Mouse (Mus musculus): Measurements from ENCODE around the gene Arcn1. TPM values are rescaled to one million over a fixed set of nuclear protein-coding genes. Genes with fewer than 3 reads are reported as not detected.

Gene Arcn1
- polyA plus RNA-seq, 1 experiment = 18.1 TPM

DNA sequence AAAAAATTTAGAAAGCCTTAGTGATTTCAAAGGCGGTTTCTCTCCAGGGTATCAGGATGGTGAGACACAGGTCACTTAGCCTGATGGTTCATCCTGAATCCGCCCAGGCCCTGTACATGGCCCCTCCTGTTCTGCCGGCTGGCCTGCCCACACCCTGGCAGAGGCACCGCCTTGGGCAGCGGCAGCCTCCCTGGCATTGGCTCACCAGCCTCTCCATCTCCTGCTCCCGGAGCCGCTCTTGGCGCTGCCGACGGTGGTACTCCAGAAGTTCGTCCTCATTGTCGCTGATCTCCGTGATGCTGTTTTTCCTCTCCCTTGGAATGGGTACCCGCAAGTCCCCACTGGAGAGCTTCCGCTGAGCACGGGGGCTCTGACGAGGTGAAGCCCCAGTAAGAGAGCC lies 52.5 kb downstream of the Arcn1 start:
- no peaks in the 10 kb centered on the region for H3K36me3 ChIP-seq (ENCODE audit: control insufficient read depth, insufficient read depth, low read length)
- WGBS = 92% methylated on average over 17 of the region's 17 CpGs
- no peak overlapping the region for H3K4me3 ChIP-seq (ENCODE audit: extremely low read depth, insufficient read depth, insufficient read length)
- H3K27ac ChIP-seq (ENCODE audit: insufficient read depth, low read length) = no peak overlapping the region
- TF ChIP-seq POLR2A (IDR thresholded peaks at IDR 0.05; ENCODE audit: low read depth, low read length) (no peak), CTCF (IDR thresholded peaks at IDR 0.05; ENCODE audit: extremely low read depth, insufficient read depth, insufficient read length, insufficient replicate concordance) (no peak)
- no peak for DNase-seq (ENCODE audit: low read depth in 1 of 2, low spot score in 2 of 2)
- H3K27me3 ChIP-seq (ENCODE audit: control insufficient read depth, insufficient read depth, low read length) = no peaks in the 10 kb centered on the region
- no peaks in the 10 kb centered on the region for H3K4me1 ChIP-seq (ENCODE audit: control insufficient read depth, insufficient read depth, insufficient read length)

DNA sequence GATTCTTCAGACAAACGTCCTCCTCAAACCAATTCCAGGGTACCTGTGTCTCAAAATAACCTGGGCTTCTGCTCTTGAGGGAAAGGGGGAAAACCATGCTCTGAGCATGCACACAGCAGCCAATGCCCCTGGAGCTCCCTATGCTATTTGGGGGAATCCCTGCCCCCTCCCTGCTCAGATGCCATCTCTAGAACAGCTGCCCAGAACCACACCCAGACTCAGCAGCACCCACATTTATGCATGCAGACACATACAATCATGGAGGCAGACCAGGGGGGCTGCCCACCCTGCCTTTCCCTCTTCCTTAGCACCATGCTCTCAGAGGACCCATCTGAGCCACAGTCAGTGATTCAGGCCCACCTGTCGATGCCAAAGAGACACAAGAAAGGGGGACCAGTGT lies 54.1 kb downstream of the Arcn1 start:
- no peak for TF ChIP-seq CTCF (IDR thresholded peaks at IDR 0.05; ENCODE audit: extremely low read depth, insufficient read depth, insufficient read length, insufficient replicate concordance)
- no peak for TF ChIP-seq POLR2A (IDR thresholded peaks at IDR 0.05; ENCODE audit: low read depth, low read length)
- no peak overlapping the region for H3K4me3 ChIP-seq (ENCODE audit: extremely low read depth, insufficient read depth, insufficient read length)
- H3K27ac ChIP-seq (ENCODE audit: insufficient read depth, low read length) = no peak overlapping the region
- 67% methylated on average over 2 of the region's 2 CpGs for WGBS
- DNase-seq (ENCODE audit: low read depth in 1 of 2, low spot score in 2 of 2) = no peak
- H3K27me3 ChIP-seq (ENCODE audit: control insufficient read depth, insufficient read depth, low read length) = no peaks in the 10 kb centered on the region
- H3K4me1 ChIP-seq (ENCODE audit: control insufficient read depth, insufficient read depth, insufficient read length) = no peaks in the 10 kb centered on the region
- no peaks in the 10 kb centered on the region for H3K36me3 ChIP-seq (ENCODE audit: control insufficient read depth, insufficient read depth, low read length)

DNA sequence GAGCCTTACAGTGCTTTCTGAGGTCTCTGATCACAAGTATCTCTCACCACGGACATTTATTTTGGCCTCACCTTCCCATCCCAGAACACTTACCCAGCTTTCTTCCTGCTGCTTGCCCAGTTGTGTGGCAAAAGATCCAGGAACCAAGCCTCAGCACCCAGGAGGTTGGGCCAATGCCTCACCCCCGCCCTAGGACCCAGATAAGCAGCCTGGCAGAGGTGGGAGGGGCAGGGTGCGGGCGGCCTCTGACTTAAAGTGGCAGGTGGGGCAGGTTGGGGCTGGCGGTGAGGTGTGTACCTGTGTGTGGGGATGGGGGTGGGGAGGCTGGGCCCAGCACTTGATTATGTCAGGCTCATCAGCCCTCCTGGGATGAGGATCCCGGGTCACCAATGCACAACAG lies 54.6 kb downstream of the Arcn1 start:
- H3K4me1 ChIP-seq (ENCODE audit: control insufficient read depth, insufficient read depth, insufficient read length) = peaks cover 4% of the 10 kb centered on the region
- WGBS = 89% methylated on average over 6 of the region's 6 CpGs
- no peaks in the 10 kb centered on the region for H3K36me3 ChIP-seq (ENCODE audit: control insufficient read depth, insufficient read depth, low read length)
- no peaks in the 10 kb centered on the region for H3K27me3 ChIP-seq (ENCODE audit: control insufficient read depth, insufficient read depth, low read length)
- no peak for DNase-seq (ENCODE audit: low read depth in 1 of 2, low spot score in 2 of 2)
- no peak overlapping the region for H3K27ac ChIP-seq (ENCODE audit: insufficient read depth, low read length)
- TF ChIP-seq CTCF (IDR thresholded peaks at IDR 0.05; ENCODE audit: extremely low read depth, insufficient read depth, insufficient read length, insufficient replicate concordance) (no peak), POLR2A (IDR thresholded peaks at IDR 0.05; ENCODE audit: low read depth, low read length) (no peak)
- no peak overlapping the region for H3K4me3 ChIP-seq (ENCODE audit: extremely low read depth, insufficient read depth, insufficient read length)

DNA sequence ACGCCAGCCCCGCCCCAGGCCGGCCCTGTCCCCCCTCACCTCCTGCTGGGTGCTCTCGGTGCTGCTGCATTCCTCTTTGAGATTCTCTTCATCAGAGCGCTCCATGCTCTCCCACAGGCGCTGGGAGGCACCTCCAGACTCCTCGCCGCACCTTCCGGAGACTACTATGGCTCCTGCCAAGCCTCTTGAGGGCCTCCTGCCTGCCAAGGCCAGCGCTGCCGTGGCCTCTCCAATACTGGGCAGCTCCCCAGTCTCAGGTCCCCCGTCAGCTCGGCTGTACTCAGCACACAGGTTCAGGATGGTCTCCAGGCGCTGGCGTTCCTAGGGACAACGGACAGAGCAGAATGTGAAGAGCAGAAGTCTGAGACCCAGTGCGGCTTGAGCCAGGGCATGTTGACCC lies 56.0 kb downstream of the Arcn1 start:
- Histone ChIP-seq H3K27ac (ENCODE audit: insufficient read depth, low read length) (no peak overlapping the region), H3K4me1 (ENCODE audit: control insufficient read depth, insufficient read depth, insufficient read length) (peaks cover 4% of the 10 kb centered on the region), H3K4me3 (ENCODE audit: extremely low read depth, insufficient read depth, insufficient read length) (no peak overlapping the region), H3K27me3 (ENCODE audit: control insufficient read depth, insufficient read depth, low read length) (no peaks in the 10 kb centered on the region), H3K36me3 (ENCODE audit: control insufficient read depth, insufficient read depth, low read length) (no peaks in the 10 kb centered on the region)
- 96% methylated on average over 17 of the region's 17 CpGs for WGBS
- no peak for DNase-seq (ENCODE audit: low read depth in 1 of 2, low spot score in 2 of 2)
- TF ChIP-seq CTCF (IDR thresholded peaks at IDR 0.05; ENCODE audit: extremely low read depth, insufficient read depth, insufficient read length, insufficient replicate concordance) = no peak
- no peak for TF ChIP-seq POLR2A (IDR thresholded peaks at IDR 0.05; ENCODE audit: low read depth, low read length)

DNA sequence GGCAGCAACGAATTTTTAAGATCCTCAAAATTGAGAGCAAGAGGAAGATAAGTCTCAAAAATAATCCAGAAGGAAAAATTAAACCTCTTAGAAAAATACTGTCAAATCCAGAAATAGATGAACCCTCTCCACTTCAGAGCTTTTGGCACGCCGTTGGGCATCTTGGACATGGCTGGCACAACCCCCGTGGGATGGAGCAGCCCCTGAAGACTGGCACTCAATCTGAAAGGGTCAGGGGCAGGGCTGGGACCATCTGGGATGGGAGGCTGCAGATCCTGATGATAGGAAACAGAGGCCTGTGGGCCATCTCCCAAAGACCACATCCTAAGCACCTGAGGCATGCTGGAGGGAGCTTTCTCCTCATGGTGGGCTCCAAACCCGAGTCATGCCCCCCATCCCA lies 57.4 kb downstream of the Arcn1 start:
- TF ChIP-seq POLR2A (IDR thresholded peaks at IDR 0.05; ENCODE audit: low read depth, low read length) (no peak), CTCF (IDR thresholded peaks at IDR 0.05; ENCODE audit: extremely low read depth, insufficient read depth, insufficient read length, insufficient replicate concordance) (no peak)
- Histone ChIP-seq H3K27ac (ENCODE audit: insufficient read depth, low read length) (no peak overlapping the region), H3K27me3 (ENCODE audit: control insufficient read depth, insufficient read depth, low read length) (no peaks in the 10 kb centered on the region), H3K4me3 (ENCODE audit: extremely low read depth, insufficient read depth, insufficient read length) (no peak overlapping the region), H3K4me1 (ENCODE audit: control insufficient read depth, insufficient read depth, insufficient read length) (peaks cover 4% of the 10 kb centered on the region), H3K36me3 (ENCODE audit: control insufficient read depth, insufficient read depth, low read length) (no peaks in the 10 kb centered on the region)
- no peak for DNase-seq (ENCODE audit: low read depth in 1 of 2, low spot score in 2 of 2)
- WGBS = 73% methylated on average over 5 of the region's 5 CpGs

DNA sequence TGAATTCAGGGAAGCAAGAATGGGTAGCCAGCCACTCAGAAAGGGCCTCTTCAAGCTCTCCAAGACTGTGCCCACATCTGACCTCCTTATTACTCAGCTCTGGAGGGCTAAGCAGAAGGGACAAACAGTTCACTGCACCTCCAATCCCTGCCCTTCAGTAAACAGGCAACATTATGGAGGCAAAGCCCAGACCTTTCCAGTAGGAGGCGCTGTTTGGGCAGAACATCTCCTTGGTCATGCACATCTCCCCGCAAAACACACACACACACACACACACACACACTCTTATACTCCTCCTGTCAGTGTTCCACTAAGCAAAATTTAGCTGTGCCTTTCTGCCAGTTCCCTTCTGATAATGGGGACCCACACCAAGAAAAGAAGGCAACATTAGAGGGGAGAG lies 58.0 kb downstream of the Arcn1 start:
- TF ChIP-seq POLR2A (IDR thresholded peaks at IDR 0.05; ENCODE audit: low read depth, low read length) = no peak
- TF ChIP-seq CTCF (IDR thresholded peaks at IDR 0.05; ENCODE audit: extremely low read depth, insufficient read depth, insufficient read length, insufficient replicate concordance) = peak; percentile 14; the same call in 1 of the 2 replicates
- WGBS = 68% methylated on average over 2 of the region's 2 CpGs
- H3K4me3 ChIP-seq (ENCODE audit: extremely low read depth, insufficient read depth, insufficient read length) = no peak overlapping the region
- peaks cover 4% of the 10 kb centered on the region for H3K4me1 ChIP-seq (ENCODE audit: control insufficient read depth, insufficient read depth, insufficient read length)
- no peak overlapping the region for H3K27ac ChIP-seq (ENCODE audit: insufficient read depth, low read length)
- H3K27me3 ChIP-seq (ENCODE audit: control insufficient read depth, insufficient read depth, low read length) = no peaks in the 10 kb centered on the region
- no peaks in the 10 kb centered on the region for H3K36me3 ChIP-seq (ENCODE audit: control insufficient read depth, insufficient read depth, low read length)
- no peak for DNase-seq (ENCODE audit: low read depth in 1 of 2, low spot score in 2 of 2)

DNA sequence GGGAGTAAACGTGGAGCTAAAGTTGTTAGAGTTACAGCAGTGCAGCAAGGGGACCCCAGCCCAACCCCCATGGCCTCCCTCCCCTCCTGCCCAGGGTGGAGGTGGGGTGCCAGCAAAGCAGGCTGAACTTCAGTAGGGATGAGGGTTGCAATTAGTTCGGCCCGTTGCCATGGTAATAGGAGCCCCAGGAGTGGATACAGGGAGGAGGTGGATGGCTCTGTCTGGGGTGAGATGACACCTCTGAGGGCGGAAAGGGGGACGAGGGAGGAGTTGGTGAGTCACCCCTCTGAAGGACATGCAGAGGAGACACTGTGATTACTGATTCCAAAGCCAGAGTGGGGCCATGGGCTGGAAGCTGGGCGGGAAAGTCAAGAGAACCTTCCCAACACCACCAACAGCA lies 58.7 kb downstream of the Arcn1 start:
- no peak for TF ChIP-seq CTCF (IDR thresholded peaks at IDR 0.05; ENCODE audit: extremely low read depth, insufficient read depth, insufficient read length, insufficient replicate concordance)
- no peak for TF ChIP-seq POLR2A (IDR thresholded peaks at IDR 0.05; ENCODE audit: low read depth, low read length)
- peaks cover 4% of the 10 kb centered on the region for H3K4me1 ChIP-seq (ENCODE audit: control insufficient read depth, insufficient read depth, insufficient read length)
- whole genome bisulfite sequencing = 71% methylated on average over 6 of the region's 6 CpGs
- DNase-seq (ENCODE audit: low read depth in 1 of 2, low spot score in 2 of 2) = no peak
- H3K27ac ChIP-seq (ENCODE audit: insufficient read depth, low read length) = no peak overlapping the region
- H3K36me3 ChIP-seq (ENCODE audit: control insufficient read depth, insufficient read depth, low read length) = no peaks in the 10 kb centered on the region
- H3K27me3 ChIP-seq (ENCODE audit: control insufficient read depth, insufficient read depth, low read length) = no peaks in the 10 kb centered on the region
- no peak overlapping the region for H3K4me3 ChIP-seq (ENCODE audit: extremely low read depth, insufficient read depth, insufficient read length)

Data from spleen, adult 2 months (tissue).